Mouse (Mus musculus): ENCODE measurements around the gene E130114P18Rik. TPM values are rescaled to one million over a fixed set of nuclear protein-coding genes. Genes with fewer than 3 reads are reported as not detected.

E130114P18Rik gene
- 0.08 TPM in 1 of 2 replicates, not detected in the other for polyA plus RNA-seq (2015; fragmentation: Nextera tagmentation; extraction: Ambion mirVana)

- Histone ChIP-seq H3K9me3 (replicated peaks; ENCODE audit: control insufficient read depth, low read length) (no peaks in the 10 kb centered on the region), H3K4me1 (ENCODE audit: control insufficient read depth, low read depth, low read length) (peaks cover 4% of the 10 kb centered on the region; the same call in 1 of the 2 replicates), H3K9ac (ENCODE audit: low read depth, low read length) (peak within 1 kb of the TSS; percentile 68), H3K4me3 (ENCODE audit: low read depth, low read length) (peak within 1 kb of the TSS; percentile 71), H3K27ac (ENCODE audit: low read length) (peak within 1 kb of the TSS; percentile 69), H3K4me2 (ENCODE audit: low read depth, low read length) (peak within 1 kb of the TSS; percentile 73), H3K27me3 (ENCODE audit: control insufficient read depth, insufficient read depth, low read depth, low read length) (peaks cover 56% of the 10 kb centered on the region), H3K36me3 (ENCODE audit: control insufficient read depth, insufficient read depth) (no peaks in the 10 kb centered on the region)
- under 1% methylated on average over 37 of the region's 37 CpGs for WGBS (ENCODE audit: insufficient replicate concordance)
- ATAC-seq (ENCODE audit: low read depth): peak; percentile 68
Measured at GRCm38 (mm10) chr4:97777706-97778176, at the start of gene E130114P18Rik. E130114P18Rik (minus strand) TSS chr4:97778078.

GRCm38 (mm10) chr4:97827115-97827514 is 49.2 kb upstream of the E130114P18Rik start:
- 60% methylated on average over 6 of the region's 6 CpGs for WGBS (ENCODE audit: insufficient replicate concordance)
- Histone ChIP-seq H3K4me3 (ENCODE audit: low read depth, low read length) (no peak overlapping the region), H3K4me1 (ENCODE audit: control insufficient read depth, low read depth, low read length) (peaks cover 4% of the 10 kb centered on the region), H3K36me3 (ENCODE audit: control insufficient read depth, insufficient read depth) (no peaks in the 10 kb centered on the region), H3K9ac (ENCODE audit: low read depth, low read length) (no peak overlapping the region), H3K27me3 (ENCODE audit: control insufficient read depth, insufficient read depth, low read depth, low read length) (no peaks in the 10 kb centered on the region), H3K27ac (ENCODE audit: low read length) (0 out of 2 replicates have a peak overlapping the region, but pooled peaks have one; percentile 16), H3K4me2 (ENCODE audit: low read depth, low read length) (no peak overlapping the region), H3K9me3 (replicated peaks; ENCODE audit: control insufficient read depth, low read length) (no peaks in the 10 kb centered on the region)
- peak; percentile 56 for ATAC-seq (ENCODE audit: low read depth)

- H3K4me3 ChIP-seq (ENCODE audit: low read depth, low read length): no peak overlapping the region
- no peak overlapping the region for H3K4me2 ChIP-seq (ENCODE audit: low read depth, low read length)
- no peak overlapping the region for H3K9ac ChIP-seq (ENCODE audit: low read depth, low read length)
- peaks cover 2% of the 10 kb centered on the region for H3K4me1 ChIP-seq (ENCODE audit: control insufficient read depth, low read depth, low read length)
- no peaks in the 10 kb centered on the region for H3K36me3 ChIP-seq (ENCODE audit: control insufficient read depth, insufficient read depth)
- H3K9me3 ChIP-seq (replicated peaks; ENCODE audit: control insufficient read depth, low read length): no peaks in the 10 kb centered on the region
- no peak for ATAC-seq (ENCODE audit: low read depth)
- WGBS (ENCODE audit: insufficient replicate concordance): 66% methylated on average over 4 of the region's 4 CpGs
- no peaks in the 10 kb centered on the region for H3K27me3 ChIP-seq (ENCODE audit: control insufficient read depth, insufficient read depth, low read depth, low read length)
- no peak overlapping the region for H3K27ac ChIP-seq (ENCODE audit: low read length)
Measured at GRCm38 (mm10) chr4:97825841-97826240, 48.0 kb upstream of the E130114P18Rik start.

GRCm38 (mm10) chr4:97825432-97825831 is 47.6 kb upstream of the E130114P18Rik start:
- Histone ChIP-seq H3K27me3 (ENCODE audit: control insufficient read depth, insufficient read depth, low read depth, low read length) (no peaks in the 10 kb centered on the region), H3K4me1 (ENCODE audit: control insufficient read depth, low read depth, low read length) (no peaks in the 10 kb centered on the region; the same call in 1 of the 2 replicates), H3K4me2 (ENCODE audit: low read depth, low read length) (no peak overlapping the region), H3K36me3 (ENCODE audit: control insufficient read depth, insufficient read depth) (no peaks in the 10 kb centered on the region), H3K4me3 (ENCODE audit: low read depth, low read length) (no peak overlapping the region), H3K9me3 (replicated peaks; ENCODE audit: control insufficient read depth, low read length) (no peaks in the 10 kb centered on the region), H3K9ac (ENCODE audit: low read depth, low read length) (no peak overlapping the region), H3K27ac (ENCODE audit: low read length) (no peak overlapping the region)
- 46% methylated on average over 4 of the region's 4 CpGs for WGBS (ENCODE audit: insufficient replicate concordance)
- ATAC-seq (ENCODE audit: low read depth): no peak

- no peak overlapping the region for H3K27ac ChIP-seq (ENCODE audit: low read length)
- H3K36me3 ChIP-seq (ENCODE audit: control insufficient read depth, insufficient read depth): no peaks in the 10 kb centered on the region
- no peak overlapping the region for H3K4me2 ChIP-seq (ENCODE audit: low read depth, low read length)
- no peaks in the 10 kb centered on the region for H3K27me3 ChIP-seq (ENCODE audit: control insufficient read depth, insufficient read depth, low read depth, low read length)
- no peak for ATAC-seq (ENCODE audit: low read depth)
- H3K4me3 ChIP-seq (ENCODE audit: low read depth, low read length): no peak overlapping the region
- H3K9ac ChIP-seq (ENCODE audit: low read depth, low read length): no peak overlapping the region
- WGBS (ENCODE audit: insufficient replicate concordance): 59% methylated on average over 4 of the region's 4 CpGs
- no peaks in the 10 kb centered on the region for H3K9me3 ChIP-seq (replicated peaks; ENCODE audit: control insufficient read depth, low read length)
- no peaks in the 10 kb centered on the region for H3K4me1 ChIP-seq (ENCODE audit: control insufficient read depth, low read depth, low read length)
Measured at GRCm38 (mm10) chr4:97824451-97824850, 46.6 kb upstream of the E130114P18Rik start.

- Histone ChIP-seq H3K27ac (ENCODE audit: low read length) (no peak overlapping the region), H3K4me3 (ENCODE audit: low read depth, low read length) (no peak overlapping the region), H3K36me3 (ENCODE audit: control insufficient read depth, insufficient read depth) (no peaks in the 10 kb centered on the region), H3K4me2 (ENCODE audit: low read depth, low read length) (no peak overlapping the region), H3K9ac (ENCODE audit: low read depth, low read length) (no peak overlapping the region), H3K4me1 (ENCODE audit: control insufficient read depth, low read depth, low read length) (no peaks in the 10 kb centered on the region), H3K9me3 (replicated peaks; ENCODE audit: control insufficient read depth, low read length) (no peaks in the 10 kb centered on the region), H3K27me3 (ENCODE audit: control insufficient read depth, insufficient read depth, low read depth, low read length) (no peaks in the 10 kb centered on the region)
- WGBS (ENCODE audit: insufficient replicate concordance): 64% methylated on average over 6 of the region's 6 CpGs
- no peak for ATAC-seq (ENCODE audit: low read depth)
Measured at GRCm38 (mm10) chr4:97823512-97823911, 45.6 kb upstream of the E130114P18Rik start.

- no peak overlapping the region for H3K9ac ChIP-seq (ENCODE audit: low read depth, low read length)
- no peaks in the 10 kb centered on the region for H3K4me1 ChIP-seq (ENCODE audit: control insufficient read depth, low read depth, low read length)
- 49% methylated on average over 4 of the region's 4 CpGs for WGBS (ENCODE audit: insufficient replicate concordance)
- no peak overlapping the region for H3K4me2 ChIP-seq (ENCODE audit: low read depth, low read length)
- H3K27me3 ChIP-seq (ENCODE audit: control insufficient read depth, insufficient read depth, low read depth, low read length): no peaks in the 10 kb centered on the region
- ATAC-seq (ENCODE audit: low read depth): no peak
- H3K9me3 ChIP-seq (replicated peaks; ENCODE audit: control insufficient read depth, low read length): no peaks in the 10 kb centered on the region
- H3K4me3 ChIP-seq (ENCODE audit: low read depth, low read length): no peak overlapping the region
- H3K36me3 ChIP-seq (ENCODE audit: control insufficient read depth, insufficient read depth): no peaks in the 10 kb centered on the region
- H3K27ac ChIP-seq (ENCODE audit: low read length): no peak overlapping the region
Measured at GRCm38 (mm10) chr4:97821556-97822251, 43.8 kb upstream of the E130114P18Rik start.

- no peaks in the 10 kb centered on the region for H3K27me3 ChIP-seq (ENCODE audit: control insufficient read depth, insufficient read depth, low read depth, low read length)
- H3K4me3 ChIP-seq (ENCODE audit: low read depth, low read length): no peak overlapping the region
- H3K36me3 ChIP-seq (ENCODE audit: control insufficient read depth, insufficient read depth): no peaks in the 10 kb centered on the region
- no peak overlapping the region for H3K9ac ChIP-seq (ENCODE audit: low read depth, low read length)
- ATAC-seq (ENCODE audit: low read depth): peak; percentile 75
- H3K4me1 ChIP-seq (ENCODE audit: control insufficient read depth, low read depth, low read length): no peaks in the 10 kb centered on the region
- 55% methylated on average over 4 of the region's 4 CpGs for WGBS (ENCODE audit: insufficient replicate concordance)
- H3K27ac ChIP-seq (ENCODE audit: low read length): no peak overlapping the region
- H3K9me3 ChIP-seq (replicated peaks; ENCODE audit: control insufficient read depth, low read length): no peaks in the 10 kb centered on the region
- no peak overlapping the region for H3K4me2 ChIP-seq (ENCODE audit: low read depth, low read length)
Measured at GRCm38 (mm10) chr4:97820474-97821259, 42.8 kb upstream of the E130114P18Rik start.

GRCm38 (mm10) chr4:97819101-97819500 is 41.2 kb upstream of the E130114P18Rik start:
- H3K27ac ChIP-seq (ENCODE audit: low read length): no peak overlapping the region
- ATAC-seq (ENCODE audit: low read depth): no peak
- H3K27me3 ChIP-seq (ENCODE audit: control insufficient read depth, insufficient read depth, low read depth, low read length): no peaks in the 10 kb centered on the region
- WGBS (ENCODE audit: insufficient replicate concordance): 69% methylated on average over 8 of the region's 8 CpGs
- H3K4me2 ChIP-seq (ENCODE audit: low read depth, low read length): no peak overlapping the region
- H3K9ac ChIP-seq (ENCODE audit: low read depth, low read length): no peak overlapping the region
- H3K36me3 ChIP-seq (ENCODE audit: control insufficient read depth, insufficient read depth): no peaks in the 10 kb centered on the region
- H3K9me3 ChIP-seq (replicated peaks; ENCODE audit: control insufficient read depth, low read length): no peaks in the 10 kb centered on the region
- no peaks in the 10 kb centered on the region for H3K4me1 ChIP-seq (ENCODE audit: control insufficient read depth, low read depth, low read length)
- no peak overlapping the region for H3K4me3 ChIP-seq (ENCODE audit: low read depth, low read length)
